Mouse (Mus musculus): ENCODE measurements around the gene Eif2ak4. TPM values are rescaled to one million over a fixed set of nuclear protein-coding genes. Genes with fewer than 3 reads are reported as not detected.

Eif2ak4 gene
- polyA plus RNA-seq, 1 experiment from 2014 or later = 9.5 TPM

DNA sequence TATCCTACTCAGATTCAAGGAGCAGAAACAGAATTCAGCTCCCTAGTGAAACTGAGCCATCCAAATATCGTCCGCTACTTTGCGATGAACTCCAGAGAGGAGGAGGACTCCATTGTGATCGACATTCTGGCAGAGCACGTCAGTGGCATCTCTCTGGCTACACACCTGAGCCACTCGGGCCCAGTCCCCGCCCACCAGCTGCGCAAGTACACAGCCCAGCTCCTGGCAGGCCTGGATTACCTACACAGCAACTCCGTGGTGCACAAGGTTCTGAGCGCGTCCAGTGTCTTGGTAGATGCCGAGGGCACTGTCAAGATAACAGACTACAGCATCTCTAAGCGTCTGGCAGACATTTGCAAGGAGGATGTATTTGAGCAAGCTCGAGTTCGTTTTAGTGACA is 33.5 kb downstream of the Eif2ak4 start:
- no peak overlapping the region for H3K4me2 ChIP-seq (replicated peaks)
- ATAC-seq (ENCODE audit: low FRiP score) (no peak), DNase-seq (ENCODE audit: low spot score) (no peak)
- no peaks in the 10 kb centered on the region for H3K9me3 ChIP-seq (ENCODE audit: control insufficient read depth, low read length)
- H3K4me3 ChIP-seq (replicated peaks; ENCODE audit: low read length) = no peak overlapping the region
- H3K9ac ChIP-seq = no peak overlapping the region
- no peaks in the 10 kb centered on the region for H3K27me3 ChIP-seq (ENCODE audit: control insufficient read depth, insufficient read depth, low read length)
- no peaks in the 10 kb centered on the region for H3K4me1 ChIP-seq (replicated peaks; ENCODE audit: control insufficient read depth, insufficient read depth, low read length)
- WGBS = 91% methylated on average over 15 of the region's 15 CpGs
- peaks cover 57% of the 10 kb centered on the region for H3K36me3 ChIP-seq (replicated peaks; ENCODE audit: control insufficient read depth, insufficient read depth)
- no peak overlapping the region for H3K27ac ChIP-seq

DNA sequence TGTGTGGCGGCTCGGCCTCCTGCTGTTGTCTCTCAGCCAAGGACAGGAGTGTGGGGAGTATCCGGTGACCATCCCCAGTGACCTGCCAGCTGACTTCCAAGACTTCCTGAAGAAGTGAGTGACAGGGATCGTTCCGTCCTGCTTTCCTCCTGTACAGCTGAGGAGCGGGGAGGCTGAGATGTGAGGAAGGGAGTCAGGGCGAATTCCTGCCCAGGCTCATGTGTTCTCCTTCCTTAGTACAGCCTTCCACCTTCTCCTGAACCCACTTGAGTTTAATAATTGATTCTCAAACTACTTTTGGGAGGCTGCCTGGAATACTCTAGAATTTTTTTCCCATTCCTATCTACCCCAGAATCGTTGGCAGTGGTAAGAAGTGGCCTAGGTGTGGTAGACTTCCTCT is 34.0 kb downstream of the Eif2ak4 start:
- Histone ChIP-seq H3K9me3 (ENCODE audit: control insufficient read depth, low read length) (no peaks in the 10 kb centered on the region), H3K27me3 (ENCODE audit: control insufficient read depth, insufficient read depth, low read length) (no peaks in the 10 kb centered on the region), H3K4me3 (replicated peaks; ENCODE audit: low read length) (no peak overlapping the region), H3K4me2 (replicated peaks) (no peak overlapping the region), H3K4me1 (replicated peaks; ENCODE audit: control insufficient read depth, insufficient read depth, low read length) (no peaks in the 10 kb centered on the region), H3K27ac (no peak overlapping the region), H3K36me3 (replicated peaks; ENCODE audit: control insufficient read depth, insufficient read depth) (peaks cover 55% of the 10 kb centered on the region), H3K9ac (no peak overlapping the region)
- WGBS = 87% methylated on average over 8 of the region's 8 CpGs
- ATAC-seq (ENCODE audit: low FRiP score) (no peak), DNase-seq (ENCODE audit: low spot score) (no peak)

DNA sequence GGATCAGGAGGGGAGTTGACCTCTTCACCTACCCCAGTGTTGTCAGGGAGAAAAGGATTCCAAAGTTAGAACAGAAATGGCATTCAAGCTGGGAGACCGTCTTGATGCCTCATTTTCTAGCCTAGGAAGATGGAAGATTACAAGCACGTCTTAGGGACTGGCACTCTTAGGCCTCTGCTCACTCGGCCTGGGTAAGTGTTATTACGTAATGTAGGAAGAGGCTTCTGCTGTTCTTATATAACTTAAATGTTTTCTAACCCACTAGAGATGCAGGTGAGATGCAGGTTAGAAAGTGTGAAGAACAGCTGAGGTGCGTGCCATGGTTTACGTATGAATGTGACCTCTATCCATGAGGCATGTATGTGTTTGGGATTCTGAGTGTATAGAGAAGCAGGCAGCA is 39.9 kb downstream of the Eif2ak4 start:
- WGBS = 80% methylated on average over 6 of the region's 6 CpGs
- DNase-seq (ENCODE audit: low spot score) = no peak
- Histone ChIP-seq H3K27me3 (ENCODE audit: control insufficient read depth, insufficient read depth, low read length) (no peaks in the 10 kb centered on the region), H3K9me3 (ENCODE audit: control insufficient read depth, low read length) (no peaks in the 10 kb centered on the region), H3K27ac (no peak overlapping the region), H3K4me2 (replicated peaks) (no peak overlapping the region), H3K9ac (no peak overlapping the region), H3K4me1 (replicated peaks; ENCODE audit: control insufficient read depth, insufficient read depth, low read length) (no peaks in the 10 kb centered on the region), H3K4me3 (replicated peaks; ENCODE audit: low read length) (no peak overlapping the region), H3K36me3 (replicated peaks; ENCODE audit: control insufficient read depth, insufficient read depth) (peaks cover 63% of the 10 kb centered on the region)
- ATAC-seq (ENCODE audit: low FRiP score) = no peak

DNA sequence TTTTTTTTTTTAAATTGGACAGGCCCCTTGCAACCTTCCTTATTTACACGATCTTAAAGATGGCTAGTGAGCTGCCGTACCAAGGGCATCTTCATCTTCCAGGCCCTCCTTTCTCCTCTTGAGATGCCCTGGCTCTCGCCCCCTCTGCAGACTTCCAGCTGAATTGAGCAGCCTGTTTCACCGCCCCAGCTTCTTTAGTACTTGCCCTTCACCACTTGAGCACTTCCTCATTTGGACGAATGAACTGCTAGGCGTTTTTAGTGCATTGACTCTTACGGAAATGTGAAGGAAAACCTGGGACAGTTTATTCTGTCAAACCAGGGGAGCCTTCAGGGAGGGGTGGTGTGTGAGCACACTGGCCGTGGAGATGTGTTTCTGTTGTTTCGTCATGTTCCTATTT is 40.9 kb downstream of the Eif2ak4 start:
- H3K4me2 ChIP-seq (replicated peaks) = no peak overlapping the region
- no peaks in the 10 kb centered on the region for H3K9me3 ChIP-seq (ENCODE audit: control insufficient read depth, low read length)
- no peaks in the 10 kb centered on the region for H3K27me3 ChIP-seq (ENCODE audit: control insufficient read depth, insufficient read depth, low read length)
- no peak overlapping the region for H3K9ac ChIP-seq
- H3K27ac ChIP-seq = no peak overlapping the region
- no peaks in the 10 kb centered on the region for H3K4me1 ChIP-seq (replicated peaks; ENCODE audit: control insufficient read depth, insufficient read depth, low read length)
- ATAC-seq (ENCODE audit: low FRiP score) = no peak
- no peak overlapping the region for H3K4me3 ChIP-seq (replicated peaks; ENCODE audit: low read length)
- no peak for DNase-seq (ENCODE audit: low spot score)
- H3K36me3 ChIP-seq (replicated peaks; ENCODE audit: control insufficient read depth, insufficient read depth) = peaks cover 73% of the 10 kb centered on the region
- WGBS = 89% methylated on average over 9 of the region's 9 CpGs

DNA sequence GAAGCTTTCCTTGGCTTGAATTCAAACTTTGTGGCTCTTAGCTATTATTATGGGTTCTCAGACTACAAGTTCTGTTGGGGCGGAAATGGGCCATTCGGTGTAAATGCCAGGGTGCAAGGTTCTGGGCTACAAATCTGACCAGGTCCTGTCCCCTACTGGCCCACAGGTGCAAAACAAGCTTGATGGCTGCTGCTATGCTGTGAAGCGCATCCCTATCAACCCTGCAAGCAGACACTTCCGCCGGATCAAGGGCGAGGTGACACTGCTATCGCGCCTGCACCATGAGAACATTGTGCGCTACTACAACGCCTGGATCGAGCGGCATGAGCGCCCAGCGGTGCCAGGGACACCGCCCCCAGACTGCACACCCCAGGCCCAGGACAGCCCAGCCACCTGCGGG is 42.2 kb downstream of the Eif2ak4 start:
- WGBS = 84% methylated on average over 16 of the region's 16 CpGs
- ATAC-seq (ENCODE audit: low FRiP score) = no peak
- H3K36me3 ChIP-seq (replicated peaks; ENCODE audit: control insufficient read depth, insufficient read depth) = peaks cover 71% of the 10 kb centered on the region
- no peak for DNase-seq (ENCODE audit: low spot score)
- H3K4me1 ChIP-seq (replicated peaks; ENCODE audit: control insufficient read depth, insufficient read depth, low read length) = no peaks in the 10 kb centered on the region
- H3K9me3 ChIP-seq (ENCODE audit: control insufficient read depth, low read length) = no peaks in the 10 kb centered on the region
- H3K9ac ChIP-seq = no peak overlapping the region
- H3K27ac ChIP-seq = no peak overlapping the region
- H3K4me3 ChIP-seq (replicated peaks; ENCODE audit: low read length) = no peak overlapping the region
- no peaks in the 10 kb centered on the region for H3K27me3 ChIP-seq (ENCODE audit: control insufficient read depth, insufficient read depth, low read length)
- H3K4me2 ChIP-seq (replicated peaks) = no peak overlapping the region

DNA sequence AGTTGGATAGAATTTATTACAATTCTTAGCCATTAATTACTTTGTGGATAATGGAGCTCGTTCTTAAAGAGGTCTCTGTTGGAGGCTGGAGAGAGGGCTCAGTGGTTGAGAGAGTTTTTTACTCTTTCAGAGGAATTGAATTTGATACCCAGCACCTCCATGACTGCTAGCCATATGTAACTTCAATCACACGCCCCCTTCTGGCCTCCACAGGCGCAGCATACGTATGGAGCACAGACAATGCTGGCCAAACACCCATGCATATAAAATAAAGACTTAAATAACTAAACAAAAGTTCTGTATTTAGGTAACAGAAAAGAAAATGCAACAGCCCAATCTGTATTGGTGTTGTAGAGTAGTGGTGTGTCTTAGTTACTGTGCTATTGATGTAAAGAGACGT is 43.2 kb downstream of the Eif2ak4 start:
- H3K4me2 ChIP-seq (replicated peaks) = no peak overlapping the region
- no peak overlapping the region for H3K4me3 ChIP-seq (replicated peaks; ENCODE audit: low read length)
- H3K27ac ChIP-seq = no peak overlapping the region
- H3K4me1 ChIP-seq (replicated peaks; ENCODE audit: control insufficient read depth, insufficient read depth, low read length) = no peaks in the 10 kb centered on the region
- 71% methylated on average over 5 of the region's 5 CpGs for WGBS
- no peak for ATAC-seq (ENCODE audit: low FRiP score)
- DNase-seq (ENCODE audit: low spot score) = peak; percentile 43
- H3K27me3 ChIP-seq (ENCODE audit: control insufficient read depth, insufficient read depth, low read length) = no peaks in the 10 kb centered on the region
- H3K36me3 ChIP-seq (replicated peaks; ENCODE audit: control insufficient read depth, insufficient read depth) = peaks cover 77% of the 10 kb centered on the region
- no peak overlapping the region for H3K9ac ChIP-seq
- H3K9me3 ChIP-seq (ENCODE audit: control insufficient read depth, low read length) = no peaks in the 10 kb centered on the region

DNA sequence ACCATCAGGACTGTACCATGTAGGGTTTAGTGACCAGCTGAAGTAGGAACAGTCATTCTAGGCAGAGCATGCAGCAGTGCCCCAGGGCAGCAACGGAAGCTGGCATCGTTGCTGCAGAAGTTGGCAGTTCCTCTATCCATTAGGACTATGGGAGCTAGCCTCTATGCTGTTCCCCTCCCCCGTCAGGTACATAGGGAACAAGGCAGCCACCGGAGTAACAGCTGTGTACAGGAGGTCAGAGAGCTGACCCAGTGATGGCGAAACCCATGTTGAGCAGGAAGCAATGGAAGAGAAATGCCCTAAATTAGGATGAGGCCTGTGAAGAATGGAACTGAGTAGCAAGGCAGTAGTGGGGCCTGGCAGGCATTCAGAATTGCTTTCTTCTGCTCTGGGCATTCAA is 53.8 kb downstream of the Eif2ak4 start:
- Histone ChIP-seq H3K4me1 (replicated peaks; ENCODE audit: control insufficient read depth, insufficient read depth, low read length) (peaks cover 17% of the 10 kb centered on the region), H3K4me2 (replicated peaks) (no peak overlapping the region), H3K9me3 (ENCODE audit: control insufficient read depth, low read length) (no peaks in the 10 kb centered on the region), H3K9ac (no peak overlapping the region), H3K4me3 (replicated peaks; ENCODE audit: low read length) (no peak overlapping the region), H3K27me3 (ENCODE audit: control insufficient read depth, insufficient read depth, low read length) (no peaks in the 10 kb centered on the region), H3K27ac (no peak overlapping the region), H3K36me3 (replicated peaks; ENCODE audit: control insufficient read depth, insufficient read depth) (peaks cover 26% of the 10 kb centered on the region)
- ATAC-seq (ENCODE audit: low FRiP score) (no peak), DNase-seq (ENCODE audit: low spot score) (no peak)
- 68% methylated on average over 5 of the region's 5 CpGs for WGBS

DNA sequence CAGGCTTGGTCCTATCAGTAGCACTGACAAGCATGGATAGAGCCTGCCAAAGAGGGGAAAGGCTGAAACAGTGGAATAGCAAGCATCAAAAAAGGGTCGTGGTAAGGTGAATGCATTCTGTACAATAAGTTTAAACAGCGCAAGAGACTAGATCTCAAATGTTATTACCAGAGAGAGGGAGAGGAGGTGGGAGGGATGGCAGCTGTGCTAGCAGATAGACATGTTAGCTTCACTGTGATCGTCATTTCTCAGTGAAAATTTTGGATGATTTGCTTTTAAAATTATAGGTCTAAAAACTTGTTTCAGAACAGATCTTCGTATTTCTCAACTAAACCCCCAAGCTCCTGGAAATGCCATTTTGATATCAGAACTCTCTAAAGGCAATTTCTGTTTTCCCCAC is 54.3 kb downstream of the Eif2ak4 start:
- no peak overlapping the region for H3K9ac ChIP-seq
- no peak overlapping the region for H3K4me3 ChIP-seq (replicated peaks; ENCODE audit: low read length)
- WGBS = 95% methylated on average over 4 of the region's 4 CpGs
- no peaks in the 10 kb centered on the region for H3K9me3 ChIP-seq (ENCODE audit: control insufficient read depth, low read length)
- H3K27me3 ChIP-seq (ENCODE audit: control insufficient read depth, insufficient read depth, low read length) = no peaks in the 10 kb centered on the region
- no peak for DNase-seq (ENCODE audit: low spot score)
- no peak overlapping the region for H3K27ac ChIP-seq
- peaks cover 17% of the 10 kb centered on the region for H3K4me1 ChIP-seq (replicated peaks; ENCODE audit: control insufficient read depth, insufficient read depth, low read length)
- H3K36me3 ChIP-seq (replicated peaks; ENCODE audit: control insufficient read depth, insufficient read depth) = peaks cover 26% of the 10 kb centered on the region
- H3K4me2 ChIP-seq (replicated peaks) = no peak overlapping the region
- ATAC-seq (ENCODE audit: low FRiP score) = no peak

DNA sequence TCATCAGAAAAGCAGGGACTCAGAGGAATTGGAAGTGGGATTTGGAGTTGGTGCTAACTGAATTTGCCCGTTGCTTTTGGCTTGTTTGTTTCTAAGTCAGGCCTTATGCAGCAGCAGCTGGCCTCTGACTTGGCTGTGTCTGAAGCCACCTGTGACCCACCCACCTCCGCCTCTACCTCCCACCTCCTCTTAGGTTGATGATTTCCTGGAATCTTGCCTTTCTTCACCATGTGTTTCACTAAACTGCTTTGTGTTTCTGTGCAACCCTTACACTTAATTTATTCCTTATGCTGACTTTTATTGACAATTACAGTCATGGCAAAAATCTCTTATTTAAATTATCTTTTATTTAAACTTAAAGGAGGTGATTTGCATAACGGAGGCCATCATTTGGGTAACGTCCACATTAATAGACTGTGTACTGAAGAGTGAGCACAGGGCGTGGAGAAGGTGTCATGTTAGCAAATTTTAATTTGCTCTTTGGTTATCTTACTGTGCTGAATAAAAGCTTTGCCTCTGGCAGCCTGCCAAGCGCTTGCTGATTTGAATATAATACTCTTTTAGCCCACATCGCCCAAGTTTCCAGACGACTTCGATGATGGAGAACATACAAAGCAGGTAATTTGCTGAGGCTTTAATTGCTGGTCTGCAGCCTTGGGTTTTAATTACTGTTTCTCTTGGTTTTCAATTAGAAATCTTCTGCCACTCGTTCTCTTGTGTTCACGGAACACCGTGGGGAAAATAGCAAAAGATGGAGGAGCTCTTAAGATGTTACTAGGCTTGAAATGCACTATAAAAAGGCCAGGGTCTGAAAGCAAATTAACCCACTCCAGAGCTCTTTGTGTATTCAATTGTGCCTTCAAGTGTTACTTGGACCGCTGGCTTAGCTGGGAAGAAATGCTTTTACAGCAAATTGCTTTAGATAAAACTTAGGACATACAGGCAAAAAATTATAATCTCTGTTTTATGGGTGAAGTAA is 57.6 kb downstream of the Eif2ak4 start:
- H3K4me1 ChIP-seq (replicated peaks; ENCODE audit: control insufficient read depth, insufficient read depth, low read length) = peaks cover 17% of the 10 kb centered on the region
- H3K27me3 ChIP-seq (ENCODE audit: control insufficient read depth, insufficient read depth, low read length) = no peaks in the 10 kb centered on the region
- no peak overlapping the region for H3K4me2 ChIP-seq (replicated peaks)
- H3K36me3 ChIP-seq (replicated peaks; ENCODE audit: control insufficient read depth, insufficient read depth) = peaks cover 17% of the 10 kb centered on the region
- peak overlapping the region; percentile 62 for H3K27ac ChIP-seq
- no peak overlapping the region for H3K9ac ChIP-seq
- 39% methylated on average over 13 of the region's 13 CpGs for WGBS
- ATAC-seq (ENCODE audit: low FRiP score) (peak; percentile 60; the same call in 1 of the 2 replicates), DNase-seq (ENCODE audit: low spot score) (peak; percentile 72)
- no peaks in the 10 kb centered on the region for H3K9me3 ChIP-seq (ENCODE audit: control insufficient read depth, low read length)
- no peak overlapping the region for H3K4me3 ChIP-seq (replicated peaks; ENCODE audit: low read length)
